Mouse (Mus musculus): ENCODE measurements around the gene Hba-a2.

Hba-a2 gene

DNA sequence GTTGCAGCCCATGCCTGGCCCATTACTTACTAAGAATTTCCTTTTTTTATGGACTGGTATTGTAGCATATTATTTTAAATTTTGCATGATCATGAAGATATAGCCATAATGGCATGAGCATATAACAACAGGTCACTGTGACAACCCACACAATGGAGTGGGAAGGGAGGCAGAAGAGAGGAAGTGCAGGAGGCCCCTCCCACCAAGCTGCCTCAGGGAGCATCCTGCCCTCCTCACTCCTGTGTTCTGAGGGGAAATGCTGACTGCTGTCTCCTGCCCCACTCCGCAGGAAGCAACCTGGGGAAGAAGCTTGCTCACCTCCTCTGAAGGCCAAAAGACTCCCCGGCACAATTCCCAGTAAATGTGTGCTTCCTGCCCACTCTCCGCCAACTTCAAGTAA, 13.6 kb downstream of the Hba-a2 start:
- in situ Hi-C loops (cut with MboI; ENCODE audit: low sequenced_read_pairs), result no loop called here

DNA sequence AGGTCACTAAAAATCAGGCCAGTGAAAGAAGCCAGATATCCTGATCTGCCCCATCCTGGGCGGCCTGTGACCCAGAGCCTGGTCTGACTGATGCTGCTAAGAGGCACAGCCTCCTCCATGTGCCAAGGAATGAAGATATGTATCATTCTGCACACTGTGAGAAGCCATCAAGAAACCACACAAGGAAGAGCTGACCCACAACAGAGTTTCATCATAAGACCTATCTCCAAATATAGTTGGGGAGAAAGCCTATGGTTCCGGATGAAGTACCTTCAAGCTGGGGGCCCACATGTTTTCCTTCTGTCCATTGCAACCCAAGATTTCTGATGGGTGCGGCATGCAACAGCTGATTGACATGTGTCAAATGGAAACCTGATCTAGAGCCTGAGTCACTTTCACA, 19.7 kb downstream of the Hba-a2 start:
- in situ Hi-C loops (cut with MboI; ENCODE audit: low sequenced_read_pairs), result no loop called here

DNA sequence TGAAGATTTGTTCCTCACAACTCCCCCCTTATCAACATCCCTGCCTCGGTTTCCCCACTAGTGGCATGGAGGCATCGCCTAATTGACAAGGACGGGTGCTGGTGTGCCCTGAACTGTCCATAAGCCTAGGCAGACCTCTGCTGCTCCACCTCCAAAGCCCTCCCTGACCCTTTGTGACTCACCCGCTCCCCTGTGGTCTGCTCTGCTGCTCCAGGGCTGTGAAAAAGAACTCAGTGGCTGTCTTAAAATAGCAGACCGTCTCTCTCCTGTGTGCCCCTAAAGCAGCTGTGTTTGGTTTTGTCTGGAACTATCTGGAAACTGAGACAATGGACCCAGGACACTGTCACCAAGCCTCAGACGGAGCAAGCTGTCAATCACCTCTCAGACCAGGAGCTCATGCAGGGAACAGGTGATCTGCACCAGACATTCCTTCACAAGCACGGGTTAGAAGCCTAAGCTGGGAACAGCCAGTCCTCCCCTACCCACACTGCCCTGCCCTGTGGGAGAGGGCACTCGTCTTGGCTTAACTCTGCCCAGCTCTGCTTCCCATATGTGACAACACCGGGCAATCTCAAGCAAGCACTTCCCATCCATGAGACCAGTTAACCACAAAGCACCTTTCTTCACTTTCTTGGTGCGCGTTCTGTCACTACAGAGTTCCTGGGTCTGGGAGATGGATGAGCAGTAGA, 24.4 kb downstream of the Hba-a2 start:
- in situ Hi-C loops (cut with MboI; ENCODE audit: low sequenced_read_pairs), result no loop called here

DNA sequence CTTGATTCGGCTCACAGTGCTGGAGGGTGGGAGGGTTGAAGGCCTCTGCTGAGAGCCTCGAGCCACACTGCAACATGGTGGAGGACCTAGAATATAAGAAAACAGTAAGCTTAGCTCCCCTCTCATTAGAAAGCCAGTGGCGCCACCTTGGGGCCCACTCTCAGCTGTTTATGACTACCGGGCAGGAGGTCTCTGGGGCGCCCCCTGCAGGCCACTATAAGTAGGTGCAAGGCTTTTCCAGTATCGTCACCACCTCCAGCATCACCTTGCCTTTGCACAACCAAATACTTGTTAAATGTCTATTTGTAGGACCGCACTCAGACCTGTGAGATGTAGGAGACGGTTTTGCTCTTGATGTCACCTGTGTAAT, 24.9 kb downstream of the Hba-a2 start:
- in situ Hi-C loops (cut with MboI; ENCODE audit: low sequenced_read_pairs), result no loop called here

DNA sequence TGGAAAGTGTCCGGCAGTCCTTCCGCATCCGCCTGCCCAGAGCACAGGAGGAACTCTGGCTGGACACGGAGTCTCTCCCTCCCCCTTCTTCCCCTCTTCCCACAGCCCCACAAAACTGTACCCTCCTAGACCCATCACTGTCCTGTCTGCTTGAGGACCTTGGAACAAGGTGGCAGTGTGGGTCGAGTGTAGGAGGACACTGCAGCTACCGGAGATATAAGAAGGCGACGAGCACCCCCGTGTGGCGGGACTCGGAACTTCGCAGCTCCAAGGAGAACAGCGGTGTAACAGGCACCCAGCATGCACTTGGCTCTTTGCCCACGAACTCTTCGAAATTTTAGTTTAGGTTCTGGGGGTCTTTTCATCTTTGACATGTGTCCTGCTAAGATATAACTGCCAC, 28.3 kb downstream of the Hba-a2 start:
- in situ Hi-C loops (cut with MboI; ENCODE audit: low sequenced_read_pairs), result no loop called here

DNA sequence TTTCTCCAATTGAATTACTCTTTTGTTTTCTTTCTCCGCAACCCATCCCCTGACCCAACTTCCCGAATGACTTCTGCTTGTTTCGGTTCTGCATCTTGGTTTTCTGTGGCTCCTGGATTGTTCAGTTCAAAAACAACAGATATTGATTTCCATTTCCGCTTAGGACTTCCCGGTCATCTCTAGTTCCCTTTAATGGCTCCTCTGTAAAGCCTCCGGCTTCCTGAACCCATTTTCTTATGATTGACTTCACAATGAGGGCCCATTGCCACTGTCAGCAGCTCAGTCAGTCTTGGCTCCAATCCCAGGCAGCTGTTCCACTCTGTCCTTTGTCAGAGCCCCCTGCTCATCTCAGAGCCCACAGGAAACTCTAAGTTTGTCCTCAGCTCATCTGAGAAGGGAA, 34.8 kb downstream of the Hba-a2 start:
- in situ Hi-C loops (cut with MboI; ENCODE audit: low sequenced_read_pairs), result no loop called here

DNA sequence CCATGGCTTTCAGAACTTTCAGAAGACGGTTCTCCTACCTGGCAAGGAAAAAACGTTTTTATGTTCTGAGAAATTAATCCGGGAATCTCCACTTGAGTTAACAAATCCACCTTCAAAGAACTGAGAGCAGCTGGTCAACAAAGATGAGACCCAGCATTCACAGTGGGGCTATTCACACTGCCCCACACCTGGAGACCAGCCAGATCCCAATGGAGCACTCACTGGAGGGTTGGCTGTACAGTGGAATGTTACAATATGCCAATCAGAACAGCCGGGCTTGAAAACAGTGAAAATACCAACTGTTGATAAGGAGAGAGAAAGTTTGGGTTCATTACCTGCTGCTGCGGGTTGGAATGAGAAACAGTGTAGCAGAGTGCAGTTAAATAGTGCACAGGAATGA, 35.6 kb downstream of the Hba-a2 start:
- in situ Hi-C loops (cut with MboI; ENCODE audit: low sequenced_read_pairs), result no loop called here

DNA sequence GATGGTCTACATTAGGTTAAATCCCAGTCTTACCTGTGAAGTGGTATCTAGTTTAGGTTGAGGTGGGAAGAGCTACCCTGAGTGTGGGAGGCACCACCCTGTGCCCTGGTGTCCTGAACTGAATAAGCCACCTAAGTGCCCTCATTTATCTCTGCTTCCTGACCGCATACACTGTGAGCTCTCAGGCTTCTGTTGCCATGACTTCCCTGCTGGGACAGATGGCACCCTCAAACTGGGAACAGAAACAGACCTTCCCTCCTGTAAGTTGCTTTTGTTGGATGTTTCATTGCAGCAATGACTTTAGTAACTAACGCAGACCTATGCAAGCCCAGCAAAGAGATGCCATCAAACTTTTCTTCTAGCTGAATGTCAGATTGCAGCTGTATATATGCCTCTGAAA, 36.9 kb downstream of the Hba-a2 start:
- in situ Hi-C loops (cut with MboI; ENCODE audit: low sequenced_read_pairs), result no loop called here

DNA sequence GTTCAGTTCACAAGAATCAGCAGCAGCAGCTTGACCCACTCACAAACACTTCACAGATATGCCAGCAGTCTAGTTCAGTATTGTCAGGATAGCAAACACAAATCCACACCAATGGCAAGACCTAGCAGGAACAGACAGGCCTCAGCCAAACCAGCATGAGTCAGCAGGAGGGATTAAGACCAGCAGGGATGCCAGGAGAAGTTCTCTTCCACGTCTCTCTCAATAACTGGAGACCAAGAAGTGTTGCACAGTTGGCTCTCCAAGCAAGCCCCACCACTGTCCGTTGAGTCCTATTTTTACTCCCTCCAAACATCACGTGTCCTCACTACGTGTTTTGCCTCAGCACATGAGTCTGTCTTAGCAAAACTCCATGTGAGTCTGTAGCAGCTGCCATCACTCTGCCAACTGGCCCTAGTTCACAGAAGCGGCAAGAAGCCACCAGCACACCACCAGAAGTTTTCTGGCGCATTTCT, 40.2 kb downstream of the Hba-a2 start:
- in situ Hi-C loops (cut with MboI; ENCODE audit: low sequenced_read_pairs), result no loop called here

DNA sequence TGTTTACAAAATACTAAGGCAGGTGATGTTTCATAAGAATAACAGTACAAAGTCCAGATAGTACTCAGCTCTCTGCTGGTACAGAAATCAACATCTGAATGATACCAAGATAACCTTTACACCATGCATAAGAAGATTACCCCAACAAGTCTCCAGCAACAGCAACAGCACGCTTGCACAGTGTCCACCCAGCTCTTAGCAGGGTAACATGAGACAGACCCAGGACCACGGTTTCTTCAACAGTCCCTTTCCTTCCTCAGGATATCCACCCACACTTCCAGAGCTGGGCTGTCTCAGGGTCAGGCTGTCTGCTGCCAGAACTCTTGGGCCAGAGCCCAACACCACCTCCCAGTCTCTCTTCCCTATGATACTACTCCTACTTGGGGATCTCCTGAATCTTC, 42.8 kb downstream of the Hba-a2 start:
- in situ Hi-C loops (cut with MboI; ENCODE audit: low sequenced_read_pairs), result no loop called here

DNA sequence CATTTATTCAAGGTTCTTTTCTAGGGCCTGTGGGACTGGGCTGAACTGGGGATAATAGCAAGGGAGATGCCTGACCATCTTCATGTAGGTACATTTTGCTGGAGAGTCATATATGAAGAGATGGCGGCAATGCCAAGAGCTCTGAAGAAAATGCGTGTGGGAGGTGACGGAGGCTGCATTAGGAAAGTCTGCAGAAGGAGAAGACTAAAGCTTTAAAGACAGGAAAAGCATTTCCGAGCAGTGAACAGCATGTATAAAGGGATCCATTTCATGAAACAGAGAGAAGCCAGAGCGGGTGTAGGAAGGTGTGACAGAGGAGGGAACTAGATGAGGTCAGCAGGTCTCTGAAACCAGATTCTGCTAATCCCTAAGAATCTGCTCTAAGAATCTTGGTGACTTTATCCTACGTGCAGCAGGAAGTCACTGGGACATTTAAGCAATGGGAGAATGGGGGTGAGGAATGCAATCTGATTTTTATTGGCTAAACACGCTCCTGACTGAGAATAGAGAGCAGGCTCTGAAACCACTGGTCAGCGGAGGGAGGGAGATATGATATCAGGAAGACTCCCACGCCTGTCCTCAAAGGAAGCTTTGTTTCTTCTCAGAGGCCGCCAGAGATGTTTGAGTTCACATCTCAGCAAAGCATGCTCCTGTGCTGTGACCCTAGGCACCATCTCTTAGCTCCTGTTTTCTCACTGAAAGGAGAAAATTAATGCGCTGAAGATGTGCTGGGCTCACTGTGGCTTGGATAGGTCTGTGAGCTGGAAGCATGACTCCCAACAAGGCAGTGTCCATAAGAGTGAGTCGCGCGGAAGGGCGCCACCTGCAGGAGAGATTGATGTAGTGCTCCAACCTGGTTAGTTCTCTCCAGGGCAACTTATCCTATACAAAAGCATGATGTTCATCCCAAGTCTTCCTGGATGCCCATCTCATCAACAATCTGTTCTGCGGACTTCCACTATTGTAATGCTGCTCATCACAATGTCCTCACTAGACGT, 44.5 kb downstream of the Hba-a2 start:
- in situ Hi-C loops (cut with MboI; ENCODE audit: low sequenced_read_pairs), result no loop called here

DNA sequence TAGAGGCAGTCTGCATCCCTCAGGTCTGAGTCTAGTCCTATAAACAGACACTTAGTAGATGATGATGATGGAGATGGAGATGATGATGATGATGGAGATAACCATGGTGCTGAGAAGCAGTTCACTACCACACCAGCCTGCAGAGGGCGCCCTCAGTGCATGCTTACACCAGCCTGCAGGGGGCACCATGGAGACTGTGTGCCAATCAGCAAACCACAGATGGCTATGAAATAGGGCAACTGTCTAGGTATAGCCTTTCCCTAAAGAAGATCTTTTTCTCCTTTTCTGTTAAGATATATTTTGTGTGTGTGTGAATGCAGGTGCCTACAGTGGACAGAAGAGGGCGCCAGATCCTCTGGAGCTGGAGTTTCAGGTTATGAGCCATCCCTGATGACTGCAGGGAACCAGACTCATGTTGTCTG, 46.5 kb downstream of the Hba-a2 start:
- in situ Hi-C loops (cut with MboI; ENCODE audit: low sequenced_read_pairs), result no loop called here

DNA sequence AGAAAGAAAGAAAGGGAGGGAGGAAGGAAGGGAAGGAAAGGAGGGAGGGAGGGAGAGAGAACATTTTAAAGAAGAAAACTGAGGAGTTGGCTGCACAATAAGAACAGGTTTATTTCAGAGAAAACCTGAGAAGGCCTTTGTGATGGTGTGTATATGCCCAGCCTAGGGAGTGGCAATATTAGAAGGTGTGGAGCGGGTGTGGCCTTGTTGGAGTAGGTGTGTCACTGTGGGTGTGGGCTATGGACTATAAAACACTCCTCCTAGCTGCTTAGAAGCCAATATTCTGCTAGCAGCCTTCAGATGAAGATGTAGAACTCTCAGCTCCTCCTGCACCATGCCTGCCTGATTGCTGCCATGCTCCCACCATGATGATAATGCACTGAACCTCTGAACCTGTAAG, 47.1 kb downstream of the Hba-a2 start:
- in situ Hi-C loops (cut with MboI; ENCODE audit: low sequenced_read_pairs), result no loop called here

DNA sequence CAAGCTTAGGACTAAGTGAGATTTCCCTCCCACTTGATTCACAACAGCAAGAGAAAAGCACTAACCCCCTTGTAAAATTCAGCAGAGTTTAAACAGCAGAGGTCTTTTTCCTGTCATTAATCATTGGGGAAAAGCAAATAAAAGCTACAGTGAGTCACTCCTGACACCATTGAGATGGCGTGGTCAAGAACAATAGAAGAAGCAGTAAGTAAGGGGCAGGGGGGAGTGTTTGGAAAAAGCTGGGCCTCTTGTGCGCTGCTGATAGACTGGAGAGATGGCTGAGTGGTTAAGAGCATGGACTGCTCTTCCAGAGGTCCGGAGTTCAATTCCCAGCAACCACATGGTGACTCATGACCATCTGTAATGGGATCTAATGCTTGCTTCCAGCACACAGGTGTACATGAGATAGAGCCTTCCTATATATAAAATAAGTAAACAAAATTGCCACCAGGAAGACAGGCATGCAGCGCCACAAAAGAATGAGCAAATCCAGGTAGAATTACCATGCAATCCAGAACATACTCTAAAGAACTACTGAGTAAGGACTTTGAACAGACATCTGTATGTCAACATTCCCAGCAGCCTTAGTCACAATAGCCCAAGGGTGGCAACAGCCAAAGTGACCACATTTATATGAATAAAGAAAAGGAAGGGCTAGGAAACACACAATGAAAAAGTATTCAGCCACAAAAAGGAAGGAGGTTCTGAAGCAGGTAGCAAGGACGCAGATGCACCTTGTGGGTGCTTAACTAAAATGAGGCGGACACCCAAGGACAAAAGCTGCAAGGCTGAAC, 49.4 kb downstream of the Hba-a2 start:
- in situ Hi-C loops (cut with MboI; ENCODE audit: low sequenced_read_pairs), result no loop called here

Measured in CH12F3 (cell line).